In the genomic region with DNA sequence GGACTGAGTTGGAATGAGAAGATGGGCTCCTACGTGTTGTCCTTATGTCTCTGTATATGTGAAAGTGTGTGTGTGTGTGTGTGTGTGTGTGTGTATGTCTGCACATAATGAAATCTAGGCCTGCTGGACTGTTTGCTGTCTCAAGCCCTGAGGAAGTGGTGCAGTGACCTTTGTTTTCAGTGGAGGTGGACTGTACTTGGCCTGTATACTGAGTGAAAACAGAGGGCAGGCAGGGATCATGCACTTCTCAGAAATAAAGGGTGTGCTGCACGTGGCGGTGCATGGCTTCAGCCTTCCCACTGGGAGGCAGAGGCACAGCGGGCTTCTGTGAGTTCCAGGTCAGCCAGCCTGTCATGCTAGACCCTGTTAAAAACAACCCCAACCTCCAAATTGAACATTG, we compare ENCODE assay signal across 14 mouse cellular contexts. TPM values are rescaled to one million over a fixed set of nuclear protein-coding genes. Genes with fewer than 3 reads are reported as not detected.
A peak's percentile ranks its signal among the peaks of the same experiment; 100 is the strongest.
DNase-seq lines count a peak whose midpoint lies in the region; ATAC-seq and TF ChIP-seq lines count a peak whose summit lies in the region.
"Had no signal": no experiment of that assay in that cellular context is flagged by ENCODE, and none has a peak within 500 bp of the region (broad histone marks: within the 10 kb centered on the region; RNA-seq: fewer than 3 reads in every experiment).

No protein-coding gene starts in this region.

- peak; percentile 32 for DNase-seq in adrenal gland, adult 2 months
- no peak for DNase-seq in adrenal gland, adult 18-20 months (ENCODE audit: low spot score in 2 of 2)
- peak; percentile 91 for DNase-seq in kidney, adult 2 months
- DNase-seq in 416B (ENCODE audit: low read depth): peak; percentile 36
- DNase-seq in liver, embryonic 14.5 days (ENCODE audit: low read depth in 3 of 3, low spot score in 3 of 3): no peak
- no peak for DNase-seq in spleen, postnatal 36 days (ENCODE audit: low spot score in 2 of 2)
- DNase-seq: cerebellum, postnatal 14 days; lung, embryonic 14.5 days had no signal

- no peaks in the 10 kb centered on the region for H3K36me3 ChIP-seq in kidney, adult 2 months (ENCODE audit: control insufficient read depth, insufficient read depth, low read length)
- no peaks in the 10 kb centered on the region for H3K36me3 ChIP-seq in kidney, embryonic 15.5 days
- H3K36me3 ChIP-seq in liver, embryonic 14.5 days (replicated peaks; ENCODE audit: control insufficient read depth, insufficient read depth, low read depth): no peaks in the 10 kb centered on the region
- H3K36me3 ChIP-seq: forebrain, embryonic 15.5 days; hindbrain, embryonic 13.5 days; neural tube, embryonic 15.5 days had no signal

- H3K4me3 ChIP-seq in kidney, adult 2 months (ENCODE audit: insufficient read depth, low read depth, low read length): no peak overlapping the region
- no peak overlapping the region for H3K4me3 ChIP-seq in kidney, embryonic 15.5 days (replicated peaks)
- no peak overlapping the region for H3K4me3 ChIP-seq in liver, embryonic 14.5 days (ENCODE audit: insufficient read depth in 1 of 2, low read depth in 2 of 2, low read length in 2 of 2)
- H3K4me3 ChIP-seq: forebrain, embryonic 15.5 days; hindbrain, embryonic 13.5 days; neural tube, embryonic 15.5 days had no signal

- WGBS in kidney, adult 2 months: 47% methylated on average over 4 of the region's 4 CpGs
- WGBS in kidney, embryonic 15.5 days: 68% methylated on average over 4 of the region's 4 CpGs
- 71% methylated on average over 4 of the region's 4 CpGs for WGBS in liver, embryonic 14.5 days (ENCODE audit: insufficient replicate concordance)

- peak overlapping the region; percentile 21; the same call in 1 of the 2 replicates for H3K27ac ChIP-seq in kidney, adult 2 months (ENCODE audit: insufficient read depth, low read depth, low read length)
- H3K27ac ChIP-seq in kidney, embryonic 15.5 days: no peak overlapping the region
- no peak overlapping the region for H3K27ac ChIP-seq in liver, embryonic 14.5 days
- H3K27ac ChIP-seq: forebrain, embryonic 15.5 days; hindbrain, embryonic 13.5 days; neural tube, embryonic 15.5 days had no signal

- H3K4me1 ChIP-seq in kidney, adult 2 months (ENCODE audit: control insufficient read depth, insufficient read depth, low read length): peaks cover 42% of the 10 kb centered on the region
- peaks cover 65% of the 10 kb centered on the region for H3K4me1 ChIP-seq in kidney, embryonic 15.5 days
- peaks cover 3 to 18% of the 10 kb centered on the region in 2 experiments; a peak in 2 of 4 replicates for H3K4me1 ChIP-seq in liver, embryonic 14.5 days (replicated peaks; ENCODE audit: control insufficient read depth in 2 of 2, insufficient read depth in 2 of 2, low read length in 1 of 2)

- no peak for TF ChIP-seq POLR2A in kidney, adult 2 months (IDR thresholded peaks at IDR 0.05; ENCODE audit: low read depth, low read length)

- H3K9ac ChIP-seq in kidney, embryonic 15.5 days: no peak overlapping the region
- H3K9ac ChIP-seq in liver, embryonic 14.5 days (replicated peaks): no peak overlapping the region
- H3K9ac ChIP-seq: forebrain, embryonic 15.5 days; hindbrain, embryonic 13.5 days; lung, embryonic 14.5 days; neural tube, embryonic 15.5 days had no signal

- ATAC-seq in kidney, embryonic 15.5 days (replicated peaks; ENCODE audit: low FRiP score): no peak
- ATAC-seq in liver, embryonic 14.5 days (ENCODE audit: insufficient read depth): peak; percentile 20; the same call in 1 of the 2 replicates
- ATAC-seq in granulocyte monocyte progenitor cell, adult 5-6 weeks (replicated peaks; ENCODE audit: poor library complexity, severe bottlenecking): no peak
- ATAC-seq: forebrain, embryonic 15.5 days; intestine, embryonic 16.5 days had no signal

- no peak for TF ChIP-seq EP300 in liver, embryonic 14.5 days (IDR thresholded peaks at IDR 0.05; ENCODE audit: low read depth)

- TF ChIP-seq CTCF in kidney, adult 2 months (conservative IDR thresholded peaks at IDR 0.05; ENCODE audit: insufficient read depth, insufficient read length, low read depth, low read length): peak; percentile 34
- peak; percentile 32 for TF ChIP-seq CTCF in liver, embryonic 14.5 days (IDR thresholded peaks at IDR 0.05; ENCODE audit: low read depth)

- H3K27me3 ChIP-seq in kidney, adult 2 months (replicated peaks; ENCODE audit: control insufficient read depth, insufficient read depth, low read length): no peaks in the 10 kb centered on the region
- H3K27me3 ChIP-seq in kidney, embryonic 15.5 days: peaks cover 16% of the 10 kb centered on the region; the same call in 1 of the 2 replicates
- no peaks in the 10 kb centered on the region for H3K27me3 ChIP-seq in liver, embryonic 14.5 days (ENCODE audit: control insufficient read depth, insufficient read depth, low read length)
- H3K27me3 ChIP-seq: forebrain, embryonic 15.5 days; hindbrain, embryonic 13.5 days; neural tube, embryonic 15.5 days had no signal

- no peak overlapping the region for H3K4me2 ChIP-seq in kidney, embryonic 15.5 days
- H3K4me2 ChIP-seq in liver, embryonic 14.5 days (ENCODE audit: low read depth): no peak overlapping the region
- H3K4me2 ChIP-seq: forebrain, embryonic 15.5 days; hindbrain, embryonic 13.5 days; lung, embryonic 14.5 days; neural tube, embryonic 15.5 days had no signal

- no peaks in the 10 kb centered on the region for H3K9me3 ChIP-seq in kidney, embryonic 15.5 days (replicated peaks)
- no peaks in the 10 kb centered on the region for H3K9me3 ChIP-seq in liver, embryonic 14.5 days (ENCODE audit: control insufficient read depth, low read length)
- H3K9me3 ChIP-seq: forebrain, embryonic 15.5 days; hindbrain, embryonic 13.5 days; neural tube, embryonic 15.5 days had no signal

RNA-seq across cellular contexts. Expression of gene Med13l, which starts 11.0 kb away (rescaled TPM):
- total RNA-seq in adrenal gland, adult 2 months (2021): 10 to 100 TPM; 31.5 to 34.3 TPM
- polyA plus RNA-seq in adrenal gland, adult 2 months (2012; rRNA removed): 14.1 and 17.0 TPM in 2 replicates
- total RNA-seq in adrenal gland, adult 18-20 months (2021): 10 to 100 TPM; 33.9 to 38.2 TPM
- polyA plus RNA-seq in kidney, adult 2 months (2012; rRNA removed): 10.7 and 11.3 TPM in 2 replicates
- 8.5 and 10.2 TPM in 2 replicates for polyA plus RNA-seq in kidney, embryonic 15.5 days (2015; fragmentation: Nextera tagmentation; extraction: Ambion mirVana)
- polyA plus RNA-seq in liver, embryonic 14.5 days (2012; rRNA removed): 6.4 and 7.1 TPM in 2 replicates
- polyA plus RNA-seq in liver, embryonic 14.5 days (2014; fragmentation: Nextera tagmentation; extraction: Ambion mirVana): 9.9 and 10.7 TPM in 2 replicates
- 42.0 and 50.1 TPM in 2 replicates for total RNA-seq in granulocyte monocyte progenitor cell, adult 5-6 weeks (2014; fragmentation: Nextera tagmentation)
- total RNA-seq in granulocyte monocyte progenitor cell, adult 5-6 weeks (2017): 23.8 and 27.4 TPM in 2 replicates

Comparison
In these comparisons a context has a peak if more than half of its experiments do, and no peak if none do; other contexts are left out.
1. DNase-seq: peak in adrenal gland, adult 2 months (single experiment), kidney, adult 2 months (single experiment) and 416B (single experiment); none in adrenal gland, adult 18-20 months (0 of 2), liver, embryonic 14.5 days (0 of 3) and spleen, postnatal 36 days (0 of 2).